Mouse (Mus musculus): ENCODE results near the gene 4930518I15Rik. TPM values are rescaled to one million over a fixed set of nuclear protein-coding genes. Genes with fewer than 3 reads are reported as not detected.
"Not testable (repeated sequence)": the region's sequence is repeated elsewhere in the genome, so short reads cannot be mapped to it uniquely, and the experiment has no call there.

4930518I15Rik gene
- polyA plus RNA-seq, 1 experiment from 2014 or later, result 9.7 TPM

DNA sequence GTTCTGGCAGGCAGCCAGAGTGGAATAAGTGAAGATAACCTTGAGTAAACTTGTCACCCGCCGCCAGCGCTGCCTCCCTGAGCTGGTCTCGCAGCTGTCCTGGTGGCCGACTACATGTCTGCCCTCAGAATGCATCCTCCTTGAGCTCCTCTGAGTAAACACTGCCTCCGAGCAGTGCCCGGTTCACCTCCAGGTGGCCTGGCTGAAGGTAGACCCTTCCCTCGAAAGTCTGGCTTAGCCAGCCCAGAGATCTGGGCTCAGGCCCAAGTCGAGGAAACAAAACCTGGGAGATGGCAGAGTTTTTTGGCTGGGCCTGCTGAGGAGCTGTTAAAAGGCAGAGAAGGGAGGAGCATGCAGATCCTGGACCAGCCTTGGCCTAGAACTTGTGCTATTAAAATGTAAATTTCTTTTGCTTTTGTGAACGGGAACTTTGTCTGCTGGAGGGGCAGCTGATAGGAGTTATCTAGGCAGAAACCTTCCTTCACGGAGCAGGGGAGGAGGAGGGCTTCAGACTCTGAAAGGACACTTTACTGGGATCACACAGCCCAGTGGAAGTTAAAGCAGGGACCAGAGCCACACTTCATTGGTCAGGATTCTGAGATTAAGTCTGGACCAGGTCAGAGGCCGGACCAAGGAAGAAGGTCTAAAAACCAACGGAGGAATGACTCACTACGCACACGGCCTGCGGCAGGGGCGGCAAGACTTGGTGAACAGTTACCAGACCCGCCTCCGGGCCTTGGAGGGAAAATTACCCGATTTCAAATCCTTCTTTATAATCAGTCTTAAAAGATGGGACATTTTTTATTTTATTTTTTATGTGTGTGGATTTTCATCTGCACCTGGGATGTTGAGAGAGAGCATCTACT, 15.7 kb downstream of the 4930518I15Rik start:
- no peaks in the 10 kb centered on the region for H3K27me3 ChIP-seq
- no peaks in the 10 kb centered on the region for H3K9me3 ChIP-seq (replicated peaks)
- peak overlapping the region; percentile 77 for H3K4me2 ChIP-seq (replicated peaks)
- peaks cover 26% of the 10 kb centered on the region for H3K36me3 ChIP-seq
- peak overlapping the region; percentile 92 for H3K27ac ChIP-seq (replicated peaks)
- H3K4me1 ChIP-seq, result peaks cover 72% of the 10 kb centered on the region
- no peak for ATAC-seq (ENCODE audit: insufficient number of reproducible peaks, low FRiP score, low TSS enrichment, low read depth)
- peak overlapping the region; percentile 75 for H3K4me3 ChIP-seq (replicated peaks)
- H3K9ac ChIP-seq, result 0 out of 2 replicates have a peak overlapping the region, but pooled peaks have one; percentile 24
- 4% methylated on average over 20 of the region's 20 CpGs for WGBS

DNA sequence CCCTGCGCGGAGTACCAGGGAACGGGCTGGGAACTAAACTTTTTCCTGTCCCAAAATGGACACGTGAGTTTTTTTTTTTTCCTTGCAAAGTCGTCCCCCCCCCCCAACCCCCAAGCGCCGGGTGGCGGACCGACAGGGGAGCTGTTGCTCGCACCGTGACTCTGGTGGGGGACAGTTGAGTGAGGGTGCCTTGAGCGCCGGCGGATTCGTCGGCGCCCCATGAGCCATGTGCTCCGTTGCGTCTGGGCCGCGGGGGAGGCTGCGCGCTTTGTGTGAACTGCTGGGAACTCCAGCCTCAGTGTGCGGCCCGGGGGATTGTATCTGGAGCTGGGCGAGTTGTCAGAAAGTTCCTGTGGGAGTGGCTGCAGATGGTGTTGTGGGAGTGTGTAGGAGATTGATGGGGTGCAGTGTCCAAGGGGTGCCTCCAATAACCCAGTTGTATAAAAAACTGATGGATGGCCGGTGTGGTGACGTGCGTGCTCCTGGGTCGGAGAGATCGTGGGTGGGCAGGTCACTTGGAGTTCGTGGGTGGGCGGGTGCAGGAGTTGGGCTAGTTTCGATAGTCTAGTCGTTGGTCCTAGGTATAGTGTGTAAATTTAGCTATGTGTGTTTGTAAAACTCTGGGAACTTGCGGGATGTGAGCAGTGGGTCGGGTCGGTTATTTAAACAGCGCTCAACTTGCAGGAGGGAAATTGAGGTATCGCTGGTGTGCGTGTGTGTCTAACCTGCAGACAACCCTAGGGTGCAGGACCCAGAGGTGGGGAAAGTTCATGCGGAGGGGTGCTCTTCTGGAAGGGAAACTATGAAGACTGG, 16.5 kb downstream of the 4930518I15Rik start:
- H3K4me1 ChIP-seq, result peaks cover 67% of the 10 kb centered on the region
- ATAC-seq (ENCODE audit: insufficient number of reproducible peaks, low FRiP score, low TSS enrichment, low read depth), result no peak
- H3K27me3 ChIP-seq, result no peaks in the 10 kb centered on the region
- peak overlapping the region; percentile 77 for H3K4me2 ChIP-seq (replicated peaks)
- H3K9me3 ChIP-seq (replicated peaks), result no peaks in the 10 kb centered on the region
- peak overlapping the region; percentile 92 for H3K27ac ChIP-seq (replicated peaks)
- peak overlapping the region; percentile 70 for H3K9ac ChIP-seq
- WGBS, result under 1% methylated on average over 41 of the region's 42 CpGs
- H3K4me3 ChIP-seq (replicated peaks), result peak overlapping the region; percentile 75
- H3K36me3 ChIP-seq, result peaks cover 22% of the 10 kb centered on the region

DNA sequence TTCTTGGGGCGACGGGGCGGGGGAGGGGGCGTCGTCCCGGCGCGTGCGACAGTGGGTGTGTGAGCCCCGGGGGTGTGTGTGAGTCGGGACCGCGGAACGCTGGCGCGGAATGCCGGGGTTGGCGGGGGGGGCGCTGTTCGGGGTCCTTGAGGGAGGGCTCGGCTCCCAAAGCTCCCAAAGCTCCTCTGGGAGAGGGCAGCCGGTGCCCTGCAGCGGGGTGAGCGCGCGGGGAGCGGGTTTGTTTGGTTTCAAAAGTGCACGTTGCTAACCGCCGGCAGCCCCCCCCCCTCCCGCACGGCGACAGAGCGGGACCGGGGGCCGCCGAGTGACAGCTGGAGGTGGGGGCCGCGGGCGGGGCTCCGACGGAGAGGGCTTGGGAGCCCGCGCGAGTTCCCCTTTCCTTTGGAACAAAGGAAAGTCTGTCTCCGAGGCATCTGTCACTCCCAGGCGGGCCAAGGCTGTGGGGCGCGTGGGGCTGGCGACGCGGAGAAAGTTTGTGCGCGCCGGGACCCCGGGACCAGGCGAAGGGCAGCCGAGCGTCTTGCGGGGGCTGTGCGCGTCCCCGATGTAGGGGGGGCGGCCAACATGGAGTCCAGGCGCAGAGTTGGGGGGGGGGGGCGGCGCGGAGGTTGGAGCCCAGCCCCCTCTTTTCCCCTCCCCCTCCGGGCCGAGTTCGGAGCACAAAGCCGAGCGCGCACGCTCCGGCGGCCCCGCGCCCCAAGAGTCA, 17.3 kb downstream of the 4930518I15Rik start:
- Histone ChIP-seq H3K9ac (peak overlapping the region; percentile 70), H3K4me3 (replicated peaks) (peak overlapping the region; percentile 75), H3K9me3 (replicated peaks) (no peaks in the 10 kb centered on the region), H3K36me3 (peaks cover 21% of the 10 kb centered on the region), H3K27ac (replicated peaks) (peak overlapping the region; percentile 92), H3K4me1 (peaks cover 60% of the 10 kb centered on the region), H3K27me3 (no peaks in the 10 kb centered on the region), H3K4me2 (replicated peaks) (peak overlapping the region; percentile 77)
- WGBS, result under 1% methylated on average over 75 of the region's 79 CpGs
- peak; percentile 48 for ATAC-seq (ENCODE audit: insufficient number of reproducible peaks, low FRiP score, low TSS enrichment, low read depth)

DNA sequence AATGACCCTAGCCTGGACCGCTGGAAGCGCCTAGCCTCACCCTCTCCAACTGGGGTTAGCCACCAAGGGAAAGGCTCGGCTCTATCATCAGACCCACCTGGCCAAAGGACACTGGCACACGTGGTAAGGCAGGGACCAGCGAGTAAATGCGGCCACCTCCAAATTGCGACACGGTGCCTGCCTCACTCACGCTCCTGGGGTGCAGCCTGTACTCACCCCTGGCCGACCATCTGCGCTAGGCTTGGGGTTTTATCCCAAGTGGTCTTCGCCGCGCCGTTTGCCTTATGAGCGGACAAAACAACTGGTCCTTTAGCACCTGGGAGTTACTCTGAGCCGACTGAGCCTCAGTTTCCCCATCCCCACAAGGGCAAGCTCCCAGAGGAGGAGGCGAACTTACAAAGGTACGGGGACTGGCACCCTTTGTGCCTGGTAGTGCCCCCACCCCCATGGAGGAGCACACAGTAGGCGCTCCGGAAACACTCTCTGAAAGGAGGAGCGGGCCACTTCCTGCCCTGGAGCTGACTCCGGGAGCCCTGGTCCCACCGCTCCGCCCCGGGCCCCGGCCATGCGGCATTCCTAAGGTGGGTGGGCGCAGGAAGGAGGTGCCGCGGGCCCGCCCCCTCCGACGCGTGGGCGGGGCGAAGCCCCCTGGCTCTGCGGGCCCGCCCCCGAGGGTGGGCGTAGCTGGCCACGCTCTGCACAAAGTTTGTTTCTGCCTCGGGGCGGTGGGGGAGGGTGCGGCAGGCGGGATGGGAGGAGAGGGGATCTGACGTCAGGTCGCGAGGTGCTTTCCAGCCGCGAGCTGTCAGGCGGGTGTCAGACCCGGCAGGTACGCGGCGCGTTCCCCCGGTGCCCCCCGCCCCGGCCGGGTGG, 18.2 kb downstream of the 4930518I15Rik start, which contains the start of gene Tgif2:
Tgif2 (plus strand) TSS at position 689 of the 873 bp plus-strand sequence.
- peak; percentile 90 for ATAC-seq (ENCODE audit: insufficient number of reproducible peaks, low FRiP score, low TSS enrichment, low read depth)
- peaks cover 50% of the 10 kb centered on the region for H3K4me1 ChIP-seq
- WGBS, result 3% methylated on average over 61 of the region's 61 CpGs
- no peaks in the 10 kb centered on the region for H3K27me3 ChIP-seq
- peak within 1 kb of the TSS; percentile 70 for H3K9ac ChIP-seq
- H3K4me3 ChIP-seq (replicated peaks), result peak within 1 kb of the TSS; percentile 75
- H3K36me3 ChIP-seq, result peaks cover 24% of the 10 kb centered on the region
- peak within 1 kb of the TSS; percentile 77 for H3K4me2 ChIP-seq (replicated peaks)
- no peaks in the 10 kb centered on the region for H3K9me3 ChIP-seq (replicated peaks)
- peak within 1 kb of the TSS; percentile 92 for H3K27ac ChIP-seq (replicated peaks)

DNA sequence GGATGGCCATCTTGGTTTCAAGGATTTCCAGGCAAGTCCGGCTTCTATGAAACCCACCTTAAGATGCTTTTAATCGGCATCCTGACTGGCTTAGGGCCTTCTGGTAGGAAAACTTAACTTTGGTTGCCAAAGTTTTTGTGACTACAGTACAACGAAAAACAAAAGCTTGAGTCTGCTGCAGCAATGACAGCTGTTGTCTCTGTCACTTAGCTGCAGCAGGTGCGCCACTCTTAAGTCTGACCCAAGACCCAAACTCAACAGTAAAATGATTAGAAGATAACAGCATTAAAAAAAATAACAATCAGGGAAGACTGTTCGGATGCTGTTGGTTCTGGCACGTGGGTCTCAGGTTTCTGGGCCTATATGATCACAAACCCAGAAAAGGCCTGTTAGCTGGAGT, 18.9 kb downstream of the 4930518I15Rik start:
- 59% methylated on average over 6 of the region's 6 CpGs for WGBS

DNA sequence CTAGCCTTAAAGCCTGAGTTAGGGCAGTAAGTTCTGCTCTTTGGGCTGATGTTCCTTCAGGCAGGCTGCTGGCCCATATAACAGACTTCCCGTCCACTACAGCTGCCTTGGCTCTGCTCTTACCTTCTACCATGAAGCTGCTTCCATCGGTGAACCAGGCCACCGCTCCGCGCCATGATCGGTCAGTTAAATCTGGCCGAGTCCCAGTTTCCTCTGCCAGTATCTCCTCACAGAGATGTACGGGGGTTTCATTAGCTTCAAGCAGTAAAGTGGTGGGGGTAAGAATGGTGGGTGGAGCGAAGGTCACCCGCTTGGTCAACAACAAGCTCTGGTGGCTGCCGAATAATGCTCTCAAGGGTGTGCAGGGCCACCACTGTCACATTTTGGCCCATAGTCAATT, 23.4 kb downstream of the 4930518I15Rik start:
- H3K27me3 ChIP-seq, result no peaks in the 10 kb centered on the region
- 96% methylated on average over 11 of the region's 11 CpGs for WGBS
- no peak overlapping the region for H3K9ac ChIP-seq
- H3K4me3 ChIP-seq (replicated peaks), result no peak overlapping the region
- no peak for ATAC-seq (ENCODE audit: insufficient number of reproducible peaks, low FRiP score, low TSS enrichment, low read depth)
- H3K4me1 ChIP-seq, result peaks cover 12% of the 10 kb centered on the region
- peaks cover 13% of the 10 kb centered on the region; the same call in 1 of the 2 replicates for H3K9me3 ChIP-seq (replicated peaks)
- H3K36me3 ChIP-seq, result peaks cover 72% of the 10 kb centered on the region
- H3K27ac ChIP-seq (replicated peaks), result no peak overlapping the region
- H3K4me2 ChIP-seq (replicated peaks), result no peak overlapping the region

More for the DNA sequence above, 18.9 kb downstream of the 4930518I15Rik start:
- Histone ChIP-seq H3K27me3 (no peaks in the 10 kb centered on the region), H3K4me3 (replicated peaks) (peak overlapping the region; percentile 75), H3K4me1 (peaks cover 43% of the 10 kb centered on the region), H3K36me3 (peaks cover 31% of the 10 kb centered on the region), H3K4me2 (replicated peaks) (peak overlapping the region; percentile 77), H3K9me3 (replicated peaks) (no peaks in the 10 kb centered on the region), H3K9ac (no peak overlapping the region), H3K27ac (replicated peaks) (peak overlapping the region; percentile 92; the same call in 1 of the 2 replicates)
- ATAC-seq (ENCODE audit: insufficient number of reproducible peaks, low FRiP score, low TSS enrichment, low read depth), result no peak

DNA sequence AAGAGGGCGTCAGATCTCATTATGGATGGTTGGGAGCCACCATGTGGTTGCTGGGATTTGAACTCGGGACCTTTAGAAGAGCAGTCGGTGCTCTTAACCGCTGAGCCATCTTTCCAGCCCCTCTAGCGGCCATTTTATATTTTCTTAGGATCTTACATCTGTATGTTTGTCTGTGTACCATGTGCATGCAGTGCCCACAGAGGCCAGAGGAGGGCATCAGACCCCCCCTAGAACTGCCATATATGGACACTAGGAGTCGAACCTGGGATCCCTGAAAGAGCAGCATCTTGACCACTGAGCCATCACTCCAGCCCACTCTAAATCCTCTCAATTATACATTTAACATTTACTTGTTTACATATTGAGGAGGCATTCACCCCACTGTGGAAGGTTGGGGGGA, 32.6 kb downstream of the 4930518I15Rik start:
- not testable (repeated sequence) for H3K9ac ChIP-seq; H3K4me1 ChIP-seq; H3K9me3 ChIP-seq (replicated peaks); H3K27me3 ChIP-seq; H3K36me3 ChIP-seq; H3K4me3 ChIP-seq (replicated peaks); H3K4me2 ChIP-seq (replicated peaks); H3K27ac ChIP-seq (replicated peaks); ATAC-seq (ENCODE audit: insufficient number of reproducible peaks, low FRiP score, low TSS enrichment, low read depth)
- 80% methylated on average over 6 of the region's 6 CpGs for WGBS

DNA sequence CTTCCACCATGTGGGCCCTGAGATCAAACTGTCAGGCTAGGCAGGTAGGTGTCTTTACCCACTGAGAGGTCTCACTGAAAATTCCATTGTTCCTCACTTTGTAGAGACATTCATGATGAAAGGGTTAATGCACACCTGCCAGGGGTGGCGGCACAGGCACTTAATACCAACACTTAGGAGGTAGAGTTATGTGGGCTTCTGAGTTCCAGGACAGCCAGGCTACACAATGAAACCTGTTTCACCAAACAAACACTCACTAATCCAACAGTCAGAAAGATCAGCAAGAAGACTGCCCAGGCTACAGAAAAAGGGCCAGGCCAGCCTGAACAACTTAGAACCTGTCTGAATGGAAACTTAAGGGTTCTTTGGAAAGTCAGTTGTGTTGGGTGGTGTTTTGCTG, 41.6 kb downstream of the 4930518I15Rik start:
- ATAC-seq (ENCODE audit: insufficient number of reproducible peaks, low FRiP score, low TSS enrichment, low read depth), result no peak
- 50% methylated on average over 1 of the region's 1 CpGs for WGBS
- H3K4me3 ChIP-seq (replicated peaks), result no peak overlapping the region

DNA sequence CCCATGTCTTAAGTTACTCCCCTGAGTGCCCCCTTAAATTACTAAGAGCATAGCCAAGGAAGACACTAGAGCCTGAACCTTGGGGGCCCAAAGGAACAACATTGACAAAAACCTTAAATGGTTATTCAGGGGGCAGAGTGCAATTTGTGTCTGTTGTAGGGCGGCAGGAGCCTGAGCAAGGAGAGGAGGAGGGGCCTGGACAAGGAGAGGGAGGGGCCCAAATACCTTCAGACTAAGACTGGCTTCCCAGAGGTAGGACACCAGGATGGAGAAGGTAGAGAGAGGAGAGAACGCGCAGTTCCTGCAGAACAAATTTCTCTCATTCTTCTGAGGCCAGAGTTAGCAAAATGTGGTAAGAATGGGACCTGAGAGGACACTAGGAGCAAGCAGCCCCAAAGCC, 42.3 kb downstream of the 4930518I15Rik start:
- ATAC-seq (ENCODE audit: insufficient number of reproducible peaks, low FRiP score, low TSS enrichment, low read depth), result no peak

More for the DNA sequence above, 41.6 kb downstream of the 4930518I15Rik start:
- Histone ChIP-seq H3K9ac (no peak overlapping the region), H3K36me3 (no peaks in the 10 kb centered on the region), H3K4me2 (replicated peaks) (no peak overlapping the region), H3K27ac (replicated peaks) (no peak overlapping the region), H3K4me1 (peaks cover 16% of the 10 kb centered on the region; the same call in 1 of the 2 replicates), H3K27me3 (no peaks in the 10 kb centered on the region), H3K9me3 (replicated peaks) (no peaks in the 10 kb centered on the region)

DNA sequence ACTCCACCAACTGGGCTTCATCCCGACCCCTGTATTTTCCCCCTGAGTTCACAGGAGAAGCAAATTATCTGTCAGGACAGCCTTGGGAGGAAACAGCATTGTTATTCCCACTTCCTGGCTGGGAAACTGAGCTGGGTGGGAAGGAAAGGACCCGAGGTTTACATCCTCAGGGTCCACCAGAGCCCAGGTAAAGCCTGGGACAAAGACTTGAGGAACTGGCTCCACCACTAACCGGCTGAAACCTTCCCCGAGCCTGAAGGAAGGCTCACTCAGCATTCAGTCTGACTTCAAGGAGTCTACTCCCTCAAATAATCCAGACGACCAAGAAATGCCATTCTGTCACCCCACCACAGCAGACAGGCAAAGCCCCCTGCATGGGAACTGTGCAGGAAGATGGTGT, 42.9 kb downstream of the 4930518I15Rik start:
- Histone ChIP-seq H3K27me3 (no peaks in the 10 kb centered on the region), H3K4me1 (peaks cover 16% of the 10 kb centered on the region; the same call in 1 of the 2 replicates), H3K36me3 (no peaks in the 10 kb centered on the region), H3K27ac (replicated peaks) (peak overlapping the region; percentile 44; the same call in 1 of the 2 replicates), H3K4me2 (replicated peaks) (no peak overlapping the region), H3K9ac (no peak overlapping the region), H3K9me3 (replicated peaks) (no peaks in the 10 kb centered on the region), H3K4me3 (replicated peaks) (no peak overlapping the region)
- WGBS, result 24% methylated on average over 5 of the region's 5 CpGs
- no peak; the same call in 1 of the 2 replicates for ATAC-seq (ENCODE audit: insufficient number of reproducible peaks, low FRiP score, low TSS enrichment, low read depth)

More for the DNA sequence above, 42.3 kb downstream of the 4930518I15Rik start:
- WGBS, result 45% methylated on average over 3 of the region's 3 CpGs
- Histone ChIP-seq H3K4me3 (replicated peaks) (no peak overlapping the region), H3K36me3 (no peaks in the 10 kb centered on the region), H3K27me3 (no peaks in the 10 kb centered on the region), H3K4me1 (peaks cover 16% of the 10 kb centered on the region; the same call in 1 of the 2 replicates), H3K27ac (replicated peaks) (no peak overlapping the region; the same call in 1 of the 2 replicates), H3K9me3 (replicated peaks) (no peaks in the 10 kb centered on the region), H3K9ac (no peak overlapping the region), H3K4me2 (replicated peaks) (no peak overlapping the region)

Data from embryonic facial prominence, embryonic 15.5 days (tissue).